Mouse (Mus musculus) heart, postnatal 0 days (tissue): ENCODE measurements around the gene Nme3.

Experiments
- CTCF ChIP-seq: IDR thresholded peaks from 2 replicates; pipeline ENCODE4 v1.5.1; 2016; ENCODE audit warnings: antibody characterized with exemption, control low read depth, low read depth
- EP300 ChIP-seq: IDR thresholded peaks from 2 replicates; pipeline ENCODE4 v1.6.1; 2016; ENCODE audit warnings: antibody characterized with exemption, low read depth

DNA sequence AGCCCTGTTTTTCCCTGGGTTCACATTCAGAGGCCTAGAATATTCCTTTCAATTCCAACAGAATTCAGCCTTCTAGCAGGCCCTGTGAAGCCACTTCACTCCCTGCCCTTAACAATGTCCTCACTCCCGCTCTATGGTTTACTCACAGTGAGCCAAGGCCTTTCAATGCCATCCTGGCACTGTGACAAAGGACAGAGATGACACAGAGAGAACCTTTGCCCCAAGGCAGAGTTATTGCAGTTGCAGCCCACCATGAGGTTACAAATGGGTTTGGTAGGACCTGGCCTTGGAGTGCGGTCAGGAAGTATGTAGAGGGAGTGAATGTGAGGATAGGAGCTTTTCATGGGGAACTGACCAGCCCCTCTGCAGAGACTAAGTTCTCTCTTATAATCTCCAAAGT, 11.3 kb downstream of the Nme3 start:
- TF ChIP-seq EP300: no peak
- TF ChIP-seq CTCF: no peak
